Mouse (Mus musculus): ENCODE results near the gene Lgals3. TPM values are rescaled to one million over a fixed set of nuclear protein-coding genes. Genes with fewer than 3 reads are reported as not detected.
"Not testable (repeated sequence)": the region's sequence is repeated elsewhere in the genome, so short reads cannot be mapped to it uniquely, and the experiment has no call there.

Gene Lgals3
- 1.4 and 2.2 TPM in 2 replicates for polyA plus RNA-seq (2016; fragmentation: Nextera tagmentation; extraction: Ambion mirVana)

DNA sequence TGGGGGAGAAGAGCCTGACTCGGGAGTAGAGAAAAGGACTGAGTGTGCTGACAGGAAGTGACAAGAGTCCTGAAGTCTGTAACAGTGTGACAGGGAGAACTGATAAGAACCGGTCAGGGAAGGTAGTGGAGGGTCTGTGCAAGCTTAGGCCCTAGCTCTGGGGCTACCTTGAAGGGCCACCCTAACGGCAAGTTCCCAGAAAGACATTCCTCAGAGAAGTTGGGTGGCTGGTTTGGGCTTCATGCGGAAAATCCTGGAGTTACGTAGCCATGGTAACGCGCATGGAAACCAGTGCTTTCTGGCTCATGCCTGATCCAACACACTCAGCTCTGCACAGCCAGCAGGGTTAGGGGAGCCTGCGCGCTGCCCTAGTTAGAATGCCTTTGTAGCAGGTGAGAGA is at the start of gene Lgals3:
Gene Lgals3 (plus strand): TSS at position 291 of the 400 bp plus-strand sequence.
- 30% methylated on average over 9 of the region's 9 CpGs for WGBS
- peaks cover 23% of the 10 kb centered on the region for H3K4me1 ChIP-seq
- DNase-seq (ENCODE audit: low spot score), result peak; percentile 81
- H3K27me3 ChIP-seq (ENCODE audit: insufficient read depth, poor library complexity, severe bottlenecking), result peaks cover 8% of the 10 kb centered on the region
- H3K9me3 ChIP-seq, result no peaks in the 10 kb centered on the region
- H3K27ac ChIP-seq, result peak within 1 kb of the TSS; percentile 75
- H3K36me3 ChIP-seq, result no peaks in the 10 kb centered on the region
- peak within 1 kb of the TSS; percentile 36; the same call in 1 of the 2 replicates for H3K4me3 ChIP-seq

DNA sequence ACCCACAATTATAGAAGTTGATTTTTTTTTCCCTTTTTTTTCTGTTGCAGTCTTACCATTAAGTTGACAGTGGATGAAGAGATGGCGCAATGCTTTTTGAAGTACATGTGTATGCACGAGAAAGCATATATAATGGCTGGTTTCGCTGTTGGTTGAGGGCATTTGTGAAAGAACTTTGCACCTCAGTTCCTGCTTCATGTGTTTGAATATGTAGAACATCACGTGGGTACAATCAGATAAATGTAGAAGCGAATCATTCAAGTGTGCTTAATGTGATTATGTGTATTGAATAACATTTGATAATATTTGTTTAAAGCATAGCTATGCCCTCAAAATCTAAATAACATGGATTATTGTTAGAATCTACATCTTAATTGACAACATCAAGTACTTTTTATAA is 48.2 kb upstream of the Lgals3 start:
- H3K27me3 ChIP-seq (ENCODE audit: insufficient read depth, poor library complexity, severe bottlenecking), result no peaks in the 10 kb centered on the region
- WGBS, result 96% methylated on average over 5 of the region's 5 CpGs
- H3K27ac ChIP-seq, result no peak overlapping the region
- H3K9me3 ChIP-seq, result no peaks in the 10 kb centered on the region
- no peaks in the 10 kb centered on the region for H3K4me1 ChIP-seq
- peaks cover 68% of the 10 kb centered on the region for H3K36me3 ChIP-seq
- no peak overlapping the region for H3K4me3 ChIP-seq
- DNase-seq (ENCODE audit: low spot score), result peak; percentile 16

DNA sequence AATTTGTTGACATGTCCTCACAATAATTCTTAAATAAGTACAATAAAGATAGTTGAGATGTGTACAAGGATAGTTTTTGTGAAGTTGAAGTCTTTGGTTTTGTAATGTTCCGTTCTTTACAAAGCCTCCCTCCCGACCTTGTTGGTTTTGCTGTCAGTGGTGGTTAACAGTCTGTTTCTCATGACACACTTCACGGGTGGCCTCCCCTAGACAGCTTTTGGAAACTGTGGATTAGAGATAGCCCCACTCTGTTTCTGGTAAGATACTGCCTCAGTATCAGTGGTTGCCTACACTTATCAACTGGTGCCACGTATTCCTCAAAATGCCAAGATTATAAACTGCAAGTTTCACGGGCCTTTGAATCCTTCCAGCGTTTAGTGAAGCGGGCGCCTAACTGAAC is 46.0 kb upstream of the Lgals3 start:
- peaks cover 66% of the 10 kb centered on the region for H3K36me3 ChIP-seq
- DNase-seq (ENCODE audit: low spot score); H3K27me3 ChIP-seq (ENCODE audit: insufficient read depth, poor library complexity, severe bottlenecking); H3K9me3 ChIP-seq; H3K27ac ChIP-seq; H3K4me1 ChIP-seq; H3K4me3 ChIP-seq: not testable (repeated sequence)
- WGBS, result 79% methylated on average over 7 of the region's 8 CpGs

DNA sequence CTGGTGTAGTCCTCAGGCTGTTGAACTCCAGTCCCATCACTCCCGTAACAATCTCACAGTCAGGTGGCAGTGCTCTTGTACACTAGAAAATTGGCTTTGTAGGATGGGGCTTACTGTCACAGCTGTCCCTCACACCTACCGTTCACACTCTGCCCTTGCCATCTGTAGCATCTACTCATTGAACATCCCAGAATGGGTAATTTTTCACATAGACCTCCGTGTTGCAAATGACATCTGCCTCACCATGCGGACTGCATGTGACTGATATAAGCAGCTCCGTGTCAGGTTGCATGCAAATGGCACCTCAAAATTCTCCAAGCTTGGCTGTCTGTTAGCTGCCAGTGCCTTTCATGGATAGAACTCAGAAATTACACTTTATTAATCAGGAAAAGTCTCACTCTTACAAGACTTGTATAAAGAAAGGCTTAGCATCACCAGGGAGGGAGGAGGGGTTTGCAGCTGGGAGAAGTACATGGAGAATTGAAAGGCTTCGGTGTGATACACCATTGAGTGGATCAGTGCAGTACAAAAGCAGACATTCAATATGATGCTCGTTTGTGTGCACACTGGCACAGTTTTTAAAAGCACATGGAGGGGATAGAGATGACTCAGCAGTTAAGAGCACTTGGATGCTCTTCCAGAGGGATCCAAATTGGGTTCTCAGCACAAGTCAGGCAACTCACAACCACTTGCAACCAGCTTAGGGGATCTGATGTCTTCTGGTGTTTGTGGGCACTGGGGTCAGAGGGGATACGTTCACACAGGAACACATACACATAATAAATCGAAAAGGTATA is 41.4 kb upstream of the Lgals3 start:
- H3K27me3 ChIP-seq (ENCODE audit: insufficient read depth, poor library complexity, severe bottlenecking), result no peaks in the 10 kb centered on the region
- 88% methylated on average over 9 of the region's 9 CpGs for WGBS
- H3K4me1 ChIP-seq, result peaks cover 9% of the 10 kb centered on the region; the same call in 1 of the 2 replicates
- peaks cover 30% of the 10 kb centered on the region for H3K36me3 ChIP-seq
- DNase-seq (ENCODE audit: low spot score), result no peak
- no peak overlapping the region for H3K4me3 ChIP-seq
- H3K9me3 ChIP-seq, result no peaks in the 10 kb centered on the region
- H3K27ac ChIP-seq, result no peak overlapping the region

DNA sequence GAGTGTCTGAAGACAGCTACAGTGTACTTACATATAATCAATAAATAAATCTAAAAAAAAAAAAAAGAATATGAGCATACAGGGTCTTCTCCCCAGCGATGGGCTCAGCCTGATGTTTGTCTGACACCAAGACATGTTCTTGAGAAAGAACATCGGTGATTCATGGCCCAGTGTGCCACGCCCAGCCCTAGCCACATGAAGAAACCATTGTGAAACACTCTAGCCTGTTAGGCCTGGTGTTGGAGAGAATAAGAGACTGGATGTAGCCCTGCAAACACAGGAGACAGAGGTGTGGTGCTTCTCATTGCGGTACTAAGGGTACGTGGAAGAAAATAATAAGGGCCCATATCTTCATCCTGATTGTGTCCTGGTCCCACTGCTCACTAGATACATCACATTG is 40.2 kb upstream of the Lgals3 start:
- no peaks in the 10 kb centered on the region for H3K9me3 ChIP-seq

DNA sequence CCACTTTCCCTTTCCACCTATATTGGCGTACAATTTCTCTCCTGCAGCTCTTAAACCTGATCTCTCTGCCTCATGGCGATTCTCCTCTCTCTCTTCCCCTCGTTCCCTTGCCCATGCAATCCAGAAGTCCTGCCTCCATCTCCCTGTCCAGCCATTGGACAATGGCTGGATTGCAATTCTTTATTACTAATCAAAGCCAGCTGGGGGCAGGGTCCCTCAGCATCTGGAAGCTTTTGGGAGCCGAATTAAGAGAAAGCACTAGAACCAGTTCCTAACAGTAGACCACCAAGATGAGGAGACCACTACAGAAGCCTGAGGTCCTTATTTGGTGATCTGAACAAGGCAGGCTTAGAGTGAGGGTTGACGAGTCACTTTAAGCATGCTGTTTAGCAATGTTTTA is 35.6 kb upstream of the Lgals3 start:
- peaks cover 9% of the 10 kb centered on the region; the same call in 1 of the 2 replicates for H3K4me1 ChIP-seq
- H3K27me3 ChIP-seq (ENCODE audit: insufficient read depth, poor library complexity, severe bottlenecking), result no peaks in the 10 kb centered on the region
- H3K4me3 ChIP-seq, result no peak overlapping the region
- H3K9me3 ChIP-seq, result no peaks in the 10 kb centered on the region
- H3K36me3 ChIP-seq, result no peaks in the 10 kb centered on the region
- DNase-seq (ENCODE audit: low spot score), result no peak
- no peak overlapping the region for H3K27ac ChIP-seq
- WGBS, result 62% methylated on average over 5 of the region's 5 CpGs

More for the DNA sequence above, 40.2 kb upstream of the Lgals3 start:
- WGBS, result 91% methylated on average over 5 of the region's 5 CpGs
- Histone ChIP-seq H3K4me3 (no peak overlapping the region), H3K4me1 (peaks cover 9% of the 10 kb centered on the region; the same call in 1 of the 2 replicates), H3K27me3 (ENCODE audit: insufficient read depth, poor library complexity, severe bottlenecking) (no peaks in the 10 kb centered on the region), H3K27ac (no peak overlapping the region), H3K36me3 (peaks cover 27% of the 10 kb centered on the region)
- no peak for DNase-seq (ENCODE audit: low spot score)

DNA sequence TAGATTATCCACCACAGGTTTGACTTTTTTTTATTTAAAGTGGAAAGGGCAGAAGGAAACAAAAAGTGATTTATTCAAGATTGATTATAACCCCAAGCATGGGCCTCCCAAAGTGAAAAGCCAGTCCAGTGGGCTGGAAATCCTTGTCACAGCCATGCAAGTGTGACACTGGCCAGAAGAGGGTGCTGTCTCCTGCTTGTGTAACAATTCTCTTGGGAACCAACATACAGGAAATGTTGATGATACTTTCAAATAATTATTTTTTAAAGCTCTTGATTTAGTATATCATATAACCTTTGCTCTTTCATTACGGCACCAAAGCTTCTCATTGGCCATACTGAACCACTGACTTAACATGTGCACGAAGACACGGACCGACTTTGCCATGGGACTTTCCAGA is 32.7 kb upstream of the Lgals3 start:
- no peak overlapping the region for H3K27ac ChIP-seq
- DNase-seq (ENCODE audit: low spot score), result no peak
- H3K4me3 ChIP-seq, result no peak overlapping the region
- 78% methylated on average over 4 of the region's 4 CpGs for WGBS
- H3K9me3 ChIP-seq, result no peaks in the 10 kb centered on the region
- H3K36me3 ChIP-seq, result no peaks in the 10 kb centered on the region
- no peaks in the 10 kb centered on the region for H3K27me3 ChIP-seq (ENCODE audit: insufficient read depth, poor library complexity, severe bottlenecking)
- no peaks in the 10 kb centered on the region for H3K4me1 ChIP-seq

DNA sequence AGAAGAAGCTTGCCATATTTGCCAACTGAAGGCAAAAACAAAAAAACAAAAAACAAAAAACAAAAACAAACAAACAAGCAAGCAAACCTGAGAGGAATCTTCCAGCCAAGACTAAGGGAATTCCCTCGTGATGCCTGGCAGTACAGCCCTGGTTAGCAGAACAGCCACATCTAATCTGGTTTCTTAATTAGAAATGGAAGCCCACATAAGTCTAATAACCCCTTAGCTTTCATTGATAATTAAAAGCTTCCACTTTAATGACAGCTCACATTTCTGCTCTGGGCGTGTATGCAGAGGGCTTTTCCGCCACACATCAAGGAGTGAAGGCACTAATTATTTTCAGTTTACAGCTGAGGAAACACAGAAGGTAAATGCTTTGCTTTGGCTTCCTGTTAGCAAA is 32.3 kb upstream of the Lgals3 start:
- H3K4me3 ChIP-seq, result no peak overlapping the region
- DNase-seq (ENCODE audit: low spot score), result no peak
- H3K36me3 ChIP-seq, result no peaks in the 10 kb centered on the region
- WGBS, result 78% methylated on average over 3 of the region's 3 CpGs
- H3K27me3 ChIP-seq (ENCODE audit: insufficient read depth, poor library complexity, severe bottlenecking), result no peaks in the 10 kb centered on the region
- no peak overlapping the region for H3K27ac ChIP-seq
- no peaks in the 10 kb centered on the region for H3K9me3 ChIP-seq
- H3K4me1 ChIP-seq, result no peaks in the 10 kb centered on the region

DNA sequence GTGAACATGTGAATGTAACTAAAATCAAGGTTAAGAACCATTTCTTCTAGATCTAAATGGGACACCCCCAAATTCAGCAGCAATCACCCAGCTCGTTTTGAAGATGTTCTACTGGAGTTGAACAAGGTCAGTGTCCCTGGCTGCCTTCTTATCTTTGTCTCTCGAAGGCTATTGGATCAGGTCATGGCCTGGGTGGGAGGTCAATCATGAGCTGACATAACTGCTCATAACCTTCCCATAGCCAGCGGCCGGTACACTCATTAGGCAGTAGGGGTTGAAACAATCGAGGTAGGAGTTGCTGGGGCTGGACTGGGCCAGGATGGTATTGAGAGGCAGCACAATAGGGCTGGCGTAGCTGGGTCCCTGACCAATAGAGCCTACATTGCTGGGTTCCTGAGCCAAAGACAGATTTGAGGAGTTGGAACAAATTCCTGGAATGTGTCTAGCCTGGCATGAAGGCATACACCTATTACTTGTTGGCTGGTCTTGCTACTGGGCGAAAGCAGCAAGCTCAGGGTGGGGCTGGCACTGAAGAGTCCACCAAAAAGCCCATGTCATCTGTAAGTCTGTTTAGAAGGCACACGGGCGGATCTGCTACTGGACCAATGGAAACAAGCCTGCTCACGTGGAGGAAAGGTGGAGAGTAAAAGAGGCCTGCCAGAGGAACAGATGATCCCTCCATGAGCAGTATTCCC is 27.2 kb upstream of the Lgals3 start:
- no peaks in the 10 kb centered on the region for H3K27me3 ChIP-seq (ENCODE audit: insufficient read depth, poor library complexity, severe bottlenecking)
- H3K4me3 ChIP-seq, result no peak overlapping the region
- no peak overlapping the region for H3K27ac ChIP-seq
- H3K4me1 ChIP-seq, result no peaks in the 10 kb centered on the region
- WGBS, result 79% methylated on average over 10 of the region's 10 CpGs
- no peaks in the 10 kb centered on the region for H3K9me3 ChIP-seq
- DNase-seq (ENCODE audit: low spot score), result no peak
- H3K36me3 ChIP-seq, result no peaks in the 10 kb centered on the region

DNA sequence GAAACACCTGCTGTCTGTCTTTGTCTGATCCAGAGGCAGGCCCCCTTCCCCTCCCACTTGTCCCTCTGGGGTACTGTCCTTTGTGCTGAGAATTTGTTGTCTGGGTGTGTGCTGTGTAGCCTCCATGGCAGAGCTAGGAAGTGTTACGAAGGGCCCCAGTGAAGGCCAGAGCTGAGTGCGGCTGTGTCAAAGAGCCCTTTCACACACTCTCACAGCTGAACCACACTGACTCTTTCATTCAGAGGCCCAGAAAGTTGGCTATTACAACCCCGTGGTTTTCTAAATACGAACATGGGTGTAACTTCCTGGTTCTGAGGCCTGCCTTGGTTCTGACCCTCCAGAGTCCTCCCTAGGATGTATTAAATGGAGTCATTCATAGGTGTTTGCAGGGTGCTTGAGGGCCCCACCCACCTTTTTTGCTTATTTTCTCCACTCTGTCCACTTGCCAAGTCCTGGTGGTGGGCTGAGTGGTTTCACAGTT is 25.7 kb upstream of the Lgals3 start:
- Histone ChIP-seq H3K4me3 (no peak overlapping the region), H3K9me3 (no peaks in the 10 kb centered on the region), H3K36me3 (no peaks in the 10 kb centered on the region), H3K27me3 (ENCODE audit: insufficient read depth, poor library complexity, severe bottlenecking) (no peaks in the 10 kb centered on the region), H3K27ac (no peak overlapping the region), H3K4me1 (no peaks in the 10 kb centered on the region)
- no peak for DNase-seq (ENCODE audit: low spot score)
- WGBS, result 73% methylated on average over 4 of the region's 4 CpGs

DNA sequence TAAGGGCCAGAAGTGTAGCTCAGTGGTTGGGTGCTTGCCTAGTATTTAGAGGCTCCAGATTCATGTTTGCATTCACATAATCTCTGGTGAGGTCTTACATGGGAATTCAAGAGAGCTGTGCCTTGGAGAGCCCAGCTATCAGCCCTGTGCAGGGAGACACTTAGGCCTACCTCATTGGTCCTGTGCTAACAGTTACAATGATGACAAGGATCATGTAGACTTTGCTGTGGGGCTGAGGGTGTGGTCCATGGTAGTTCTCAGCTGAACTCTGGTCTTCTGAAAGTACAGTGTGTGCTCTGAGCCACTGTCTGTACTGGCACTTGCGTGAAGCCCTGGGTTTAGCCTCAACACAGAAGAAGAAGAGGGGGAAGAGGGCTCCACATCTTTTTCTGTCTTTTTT is 20.8 kb upstream of the Lgals3 start:
- no peak overlapping the region for H3K4me3 ChIP-seq
- 81% methylated on average over 1 of the region's 1 CpGs for WGBS

DNA sequence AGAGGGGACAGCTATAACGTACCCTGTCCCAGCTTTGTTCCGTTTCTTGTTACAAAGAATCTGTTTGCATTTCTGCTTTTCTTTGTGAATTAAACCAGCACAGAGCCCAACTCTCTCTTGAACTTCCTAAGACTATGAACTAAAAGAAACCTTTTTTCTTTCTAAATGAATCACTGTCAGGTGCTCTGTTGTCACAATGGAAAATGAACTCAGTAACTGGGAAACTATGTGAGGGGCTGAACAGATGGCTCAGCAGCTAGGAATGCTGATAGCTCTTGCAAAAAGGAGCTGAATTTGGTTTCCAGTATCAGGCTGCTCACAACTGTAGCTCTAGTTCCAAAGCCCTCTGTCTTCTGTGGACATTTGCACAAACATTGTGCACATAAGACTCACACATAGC is 16.6 kb upstream of the Lgals3 start:
- H3K27me3 ChIP-seq (ENCODE audit: insufficient read depth, poor library complexity, severe bottlenecking), result no peaks in the 10 kb centered on the region
- no peaks in the 10 kb centered on the region for H3K36me3 ChIP-seq
- no peak overlapping the region for H3K4me3 ChIP-seq
- 74% methylated on average over 2 of the region's 2 CpGs for WGBS
- DNase-seq (ENCODE audit: low spot score), result no peak
- H3K4me1 ChIP-seq, result no peaks in the 10 kb centered on the region
- no peaks in the 10 kb centered on the region for H3K9me3 ChIP-seq
- H3K27ac ChIP-seq, result no peak overlapping the region

More for the DNA sequence above, 20.8 kb upstream of the Lgals3 start:
- DNase-seq (ENCODE audit: low spot score), result no peak
- Histone ChIP-seq H3K4me1 (no peaks in the 10 kb centered on the region), H3K27me3 (ENCODE audit: insufficient read depth, poor library complexity, severe bottlenecking) (no peaks in the 10 kb centered on the region), H3K9me3 (no peaks in the 10 kb centered on the region), H3K27ac (no peak overlapping the region), H3K36me3 (no peaks in the 10 kb centered on the region)

DNA sequence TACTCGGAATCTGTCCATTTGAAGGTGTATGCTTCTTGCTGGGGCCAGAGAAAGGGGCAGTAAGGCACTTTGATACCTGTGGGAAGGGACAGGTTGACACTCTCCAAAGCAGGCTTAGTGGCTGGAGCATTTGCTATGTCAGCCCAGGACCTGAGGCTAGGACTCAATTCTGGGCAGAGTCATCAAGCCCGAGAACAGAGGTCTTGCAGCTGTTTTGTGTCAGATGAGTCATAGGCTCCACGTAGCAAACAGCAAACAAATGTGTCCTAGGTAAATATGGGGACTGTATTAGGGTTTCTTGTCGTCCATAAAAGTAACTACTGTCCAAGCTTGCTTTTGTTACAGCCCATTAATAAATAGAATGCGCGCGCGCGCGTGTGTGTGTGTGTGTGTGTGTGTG is 15.3 kb upstream of the Lgals3 start:
- no peaks in the 10 kb centered on the region for H3K36me3 ChIP-seq
- H3K9me3 ChIP-seq, result no peaks in the 10 kb centered on the region
- WGBS, result 92% methylated on average over 10 of the region's 10 CpGs
- no peak overlapping the region for H3K27ac ChIP-seq
- no peak for DNase-seq (ENCODE audit: low spot score)
- no peak overlapping the region for H3K4me3 ChIP-seq
- no peaks in the 10 kb centered on the region for H3K27me3 ChIP-seq (ENCODE audit: insufficient read depth, poor library complexity, severe bottlenecking)
- H3K4me1 ChIP-seq, result no peaks in the 10 kb centered on the region
